9 mouse cellular contexts compared by ENCODE assay signal in genomic region chr12:84546028-84546427, GRCm38 (mm10). TPM values are rescaled to one million over a fixed set of nuclear protein-coding genes. Genes with fewer than 3 reads are reported as not detected.
DNase-seq lines count a peak whose midpoint lies in the region; ATAC-seq lines count a peak whose summit lies in the region.
"Had no signal": no experiment of that assay in that cellular context is flagged by ENCODE, and none has a peak within 500 bp of the region (broad histone marks: within the 10 kb centered on the region; RNA-seq: fewer than 3 reads in every experiment).

No protein-coding gene starts in this region.

- 6% methylated on average over 12 of the region's 12 CpGs for WGBS in forebrain, embryonic 14.5 days
- 6% methylated on average over 12 of the region's 12 CpGs for WGBS in hindbrain, embryonic 13.5 days

- no peak overlapping the region for H3K9ac ChIP-seq in forebrain, embryonic 14.5 days (ENCODE audit: low read length)
- no peak overlapping the region for H3K9ac ChIP-seq in hindbrain, embryonic 13.5 days

- H3K9me3 ChIP-seq in forebrain, embryonic 14.5 days (replicated peaks; ENCODE audit: control insufficient read depth, low read length), result no peaks in the 10 kb centered on the region
- no peaks in the 10 kb centered on the region for H3K9me3 ChIP-seq in hindbrain, embryonic 13.5 days

- ATAC-seq in forebrain, embryonic 14.5 days, result peak; percentile 82
- peak; percentile 66 for ATAC-seq in hindbrain, embryonic 13.5 days (ENCODE audit: low FRiP score)
- peak; percentile 82 for ATAC-seq in megakaryocyte, adult 5-6 weeks (ENCODE audit: poor library complexity, severe bottlenecking)

- H3K36me3 ChIP-seq in forebrain, embryonic 14.5 days (ENCODE audit: control insufficient read depth, insufficient read depth, low read length), result no peaks in the 10 kb centered on the region
- H3K36me3 ChIP-seq in hindbrain, embryonic 13.5 days, result no peaks in the 10 kb centered on the region

- H3K27me3 ChIP-seq in forebrain, embryonic 14.5 days (replicated peaks; ENCODE audit: control insufficient read depth, insufficient read depth, low read length), result no peaks in the 10 kb centered on the region
- peaks cover 63% of the 10 kb centered on the region for H3K27me3 ChIP-seq in hindbrain, embryonic 13.5 days

- no peak overlapping the region for H3K27ac ChIP-seq in forebrain, embryonic 14.5 days (ENCODE audit: low read depth, low read length)
- no peak overlapping the region for H3K27ac ChIP-seq in hindbrain, embryonic 13.5 days
- H3K27ac ChIP-seq: macrophage had no signal

- peaks cover 17% of the 10 kb centered on the region for H3K4me1 ChIP-seq in forebrain, embryonic 14.5 days (ENCODE audit: control insufficient read depth, insufficient read depth, low read length)
- peaks cover 13% of the 10 kb centered on the region for H3K4me1 ChIP-seq in hindbrain, embryonic 13.5 days (replicated peaks)

- H3K4me2 ChIP-seq in forebrain, embryonic 14.5 days (ENCODE audit: low read length), result no peak overlapping the region
- no peak overlapping the region for H3K4me2 ChIP-seq in hindbrain, embryonic 13.5 days

- peak; percentile 63 to 84 for DNase-seq in adrenal gland, adult (ENCODE audit: inconsistent age in 2 of 2, low spot score in 1 of 2)
- DNase-seq in adrenal gland, postnatal 4 days (ENCODE audit: low spot score in 2 of 2), result no peak
- DNase-seq in cerebellum, adult 11-12 months, result peak; percentile 43
- peak; percentile 78 for DNase-seq in forebrain, embryonic 14.5 days (ENCODE audit: low spot score)
- peak; percentile 55 to 72 for DNase-seq in layer of hippocampus, postnatal 25 days (ENCODE audit: extremely low spot score in 1 of 2, low spot score in 1 of 2)
- DNase-seq in right cerebral cortex, adult 2 months (ENCODE audit: low spot score in 2 of 2), result peak; percentile 48 to 62

- H3K4me3 ChIP-seq in forebrain, embryonic 14.5 days (ENCODE audit: low read depth, low read length), result no peak overlapping the region
- H3K4me3 ChIP-seq in hindbrain, embryonic 13.5 days, result no peak overlapping the region

RNA-seq across cellular contexts. Expression of gene Vsx2, which starts 23.5 kb away (rescaled TPM):
- total RNA-seq in adrenal gland, postnatal 4 days (2021), result not detected
- 0.09 TPM in 1 of 2 replicates, not detected in the other for polyA plus RNA-seq in forebrain, embryonic 14.5 days (2014; fragmentation: Nextera tagmentation; extraction: Ambion mirVana)
- polyA plus RNA-seq in hindbrain, embryonic 13.5 days (2015; fragmentation: Nextera tagmentation; extraction: Ambion mirVana), result 5.4 and 10.1 TPM in 2 replicates
- under 1 TPM; 0.12 to 0.22 TPM for total RNA-seq in layer of hippocampus, postnatal 25 days (2021)
- not detected in 2 replicates for total RNA-seq in megakaryocyte, adult 5-6 weeks (2015)
- total RNA-seq in megakaryocyte, adult 5-6 weeks (2017), result not detected in 2 replicates
- polyA plus RNA-seq: macrophage had no signal

Comparison
In these comparisons a context has a peak if more than half of its experiments do, and no peak if none do; other contexts are left out.
1. DNase-seq: peak in adrenal gland, adult (2 of 2), cerebellum, adult 11-12 months (single experiment), forebrain, embryonic 14.5 days (single experiment), layer of hippocampus, postnatal 25 days (2 of 2) and right cerebral cortex, adult 2 months (2 of 2); none in adrenal gland, postnatal 4 days (0 of 2).
2. Peak in every context shown above with its lines, with median percentiles within 50 percentile points of each other: ATAC-seq.